Comparison of ENCODE assay signal across 8 mouse cellular contexts in genomic region chr14:15785230-15785629, GRCm38 (mm10).
DNase-seq lines count a peak whose midpoint lies in the region; ATAC-seq lines count a peak whose summit lies in the region.

No protein-coding gene starts in this region.

- no peaks in the 10 kb centered on the region for H3K27me3 ChIP-seq in embryonic facial prominence, embryonic 14.5 days (replicated peaks; ENCODE audit: control insufficient read depth, insufficient read depth, low read length)
- H3K27me3 ChIP-seq in embryonic facial prominence, embryonic 10.5 days (replicated peaks; ENCODE audit: low read depth, poor library complexity, severe bottlenecking): no peaks in the 10 kb centered on the region
- H3K27me3 ChIP-seq in neural tube, embryonic 11.5 days (ENCODE audit: control insufficient read depth, insufficient read depth, low read length): no peaks in the 10 kb centered on the region
- no peaks in the 10 kb centered on the region for H3K27me3 ChIP-seq in splenic B cell, adult 2 months (ENCODE audit: control insufficient read depth, insufficient read depth, low read length, poor library complexity, severe bottlenecking)

- H3K9me3 ChIP-seq in embryonic facial prominence, embryonic 14.5 days (ENCODE audit: control insufficient read depth, low read length): no peaks in the 10 kb centered on the region
- H3K9me3 ChIP-seq in embryonic facial prominence, embryonic 10.5 days: no peaks in the 10 kb centered on the region
- no peaks in the 10 kb centered on the region for H3K9me3 ChIP-seq in neural tube, embryonic 11.5 days (ENCODE audit: control insufficient read depth, low read length)

- H3K4me2 ChIP-seq in embryonic facial prominence, embryonic 14.5 days (ENCODE audit: low read depth, low read length): no peak overlapping the region
- no peak overlapping the region for H3K4me2 ChIP-seq in neural tube, embryonic 11.5 days (ENCODE audit: low read depth)

- no peak overlapping the region for H3K27ac ChIP-seq in embryonic facial prominence, embryonic 14.5 days (replicated peaks; ENCODE audit: low read depth, low read length)
- H3K27ac ChIP-seq in embryonic facial prominence, embryonic 10.5 days (replicated peaks): no peak overlapping the region
- no peak overlapping the region for H3K27ac ChIP-seq in neural tube, embryonic 11.5 days (ENCODE audit: low read depth, low read length)

- no peak for ATAC-seq in embryonic facial prominence, embryonic 14.5 days (ENCODE audit: low read depth)
- peak; percentile 76 for ATAC-seq in neural tube, embryonic 11.5 days (ENCODE audit: insufficient read depth, low FRiP score, low TSS enrichment)

- no peak overlapping the region for H3K9ac ChIP-seq in embryonic facial prominence, embryonic 14.5 days (ENCODE audit: low read depth, low read length)
- H3K9ac ChIP-seq in neural tube, embryonic 11.5 days (ENCODE audit: low read length): no peak overlapping the region

- no peaks in the 10 kb centered on the region for H3K4me1 ChIP-seq in embryonic facial prominence, embryonic 14.5 days (ENCODE audit: control insufficient read depth, insufficient read depth, low read length)
- H3K4me1 ChIP-seq in embryonic facial prominence, embryonic 10.5 days: no peaks in the 10 kb centered on the region
- H3K4me1 ChIP-seq in neural tube, embryonic 11.5 days (ENCODE audit: control insufficient read depth, insufficient read depth, low read length): peaks cover 4% of the 10 kb centered on the region; the same call in 1 of the 2 replicates

- no peaks in the 10 kb centered on the region for H3K36me3 ChIP-seq in embryonic facial prominence, embryonic 14.5 days (ENCODE audit: control insufficient read depth, insufficient read depth, low read length)
- H3K36me3 ChIP-seq in embryonic facial prominence, embryonic 10.5 days (replicated peaks): no peaks in the 10 kb centered on the region
- no peaks in the 10 kb centered on the region for H3K36me3 ChIP-seq in neural tube, embryonic 11.5 days (ENCODE audit: control insufficient read depth, insufficient read depth, low read length)
- no peaks in the 10 kb centered on the region for H3K36me3 ChIP-seq in splenic B cell, adult 2 months (ENCODE audit: control insufficient read depth, insufficient read depth, low read length, poor library complexity, severe bottlenecking)

- DNase-seq in embryonic facial prominence, embryonic 14.5 days (ENCODE audit: low spot score): peak; percentile 3
- no peak for DNase-seq in embryonic facial prominence, embryonic 10.5 days (ENCODE audit: low spot score)
- peak; percentile 10 for DNase-seq in neural tube, embryonic 11.5 days (ENCODE audit: low spot score)
- no peak for DNase-seq in neural tube, embryonic 10.5 days (ENCODE audit: extremely low spot score, low spot score)
- peak; percentile 17 for DNase-seq in induced T-regulatory cell, adult 2 months (ENCODE audit: low read depth)
- DNase-seq in splenic B cell, adult 2 months (ENCODE audit: low read depth, low spot score): peak; percentile 6
- DNase-seq in lung, postnatal 4 days: no peak
- no peak for DNase-seq in B cell, adult 2 months

- H3K4me3 ChIP-seq in embryonic facial prominence, embryonic 14.5 days (ENCODE audit: low read depth, low read length): no peak overlapping the region
- H3K4me3 ChIP-seq in embryonic facial prominence, embryonic 10.5 days: no peak overlapping the region
- no peak overlapping the region for H3K4me3 ChIP-seq in neural tube, embryonic 11.5 days (ENCODE audit: low read depth, low read length)

- WGBS in embryonic facial prominence, embryonic 14.5 days: 77% methylated on average over 1 of the region's 1 CpGs
- whole genome bisulfite sequencing in embryonic facial prominence, embryonic 10.5 days: 75% methylated on average over 1 of the region's 1 CpGs
- WGBS in neural tube, embryonic 11.5 days: 82% methylated on average over 1 of the region's 1 CpGs

Comparison
In these comparisons a context has a peak if more than half of its experiments do, and no peak if none do; other contexts are left out.
1. DNase-seq: peak in embryonic facial prominence, embryonic 14.5 days (single experiment), neural tube, embryonic 11.5 days (single experiment), induced T-regulatory cell, adult 2 months (single experiment) and splenic B cell, adult 2 months (single experiment); none in embryonic facial prominence, embryonic 10.5 days (single experiment), neural tube, embryonic 10.5 days (single experiment), lung, postnatal 4 days (0 of 2) and B cell, adult 2 months (0 of 2).